Mouse (Mus musculus) C2C12 (cell line): ENCODE data around the gene Etv6. TPM values are rescaled to one million over a fixed set of nuclear protein-coding genes. Genes with fewer than 3 reads are reported as not detected.

Experiments used
- H3K27me3 ChIP-seq: one replicate; pipeline ENCODE4 v1.6.1; 2011; ENCODE audit not compliant: control insufficient read depth, insufficient read depth, insufficient read length
- H3K36me3 ChIP-seq: one replicate; pipeline ENCODE4 v1.6.1; 2011; ENCODE audit not compliant: control insufficient read depth, insufficient read depth
- H3K4me3 ChIP-seq: one replicate; pipeline ENCODE4 v1.5.1; 2011; ENCODE audit warnings: mild to moderate bottlenecking, control low read depth; ENCODE audit not compliant: poor library complexity, insufficient read depth, severe bottlenecking
- H3K79me2 ChIP-seq: one replicate; pipeline ENCODE4 v1.6.1; 2011; ENCODE audit not compliant: control insufficient read depth, insufficient read depth
- H3K79me3 ChIP-seq: one replicate; pipeline ENCODE4 v1.6.1; 2011; ENCODE audit warnings: low read depth, control low read depth
- H3ac ChIP-seq: one replicate; pipeline ENCODE3; 2011; ENCODE audit warnings: low read depth; ENCODE audit not compliant: control insufficient read depth, insufficient read length
- CEBPB ChIP-seq: IDR thresholded peaks from one replicate; pipeline ENCODE4 v1.6.1; 2011; ENCODE audit warnings: low read depth, mild to moderate bottlenecking, control low read depth, moderate library complexity
- CTCF ChIP-seq: IDR thresholded peaks from one replicate; pipeline ENCODE4 v1.5.1; 2011; ENCODE audit not compliant: control insufficient read depth, insufficient read depth, insufficient read length
- FOSL1 ChIP-seq: IDR thresholded peaks from one replicate; pipeline ENCODE4 v1.8.0; 2011; ENCODE audit warnings: mild to moderate bottlenecking, low read length; ENCODE audit not compliant: poor library complexity, insufficient read depth, severe bottlenecking
- MAX ChIP-seq: IDR thresholded peaks from one replicate; pipeline ENCODE4 v1.6.1; 2011; ENCODE audit warnings: mild to moderate bottlenecking, control low read depth
- MYOD1 ChIP-seq: IDR thresholded peaks from one replicate; pipeline ENCODE4 v1.6.1; 2011; ENCODE audit warnings: low read depth; ENCODE audit not compliant: control insufficient read depth, insufficient read length
- MYOG ChIP-seq: IDR thresholded peaks from one replicate; pipeline ENCODE4 v1.6.1; 2011; ENCODE audit not compliant: control insufficient read depth, insufficient read length; ENCODE audit errors: extremely low read depth
- USF1 ChIP-seq: IDR thresholded peaks from one replicate; pipeline ENCODE4 v1.6.1; 2011; ENCODE audit warnings: low read depth, mild to moderate bottlenecking, control low read depth, moderate library complexity
- polyA plus RNA-seq: library from polyadenylated mRNA; unstranded; fragments of >200 nt; fragmentation: generic; extraction: Trizol; gene quantifications from one replicate; pipeline ENCODE4 v1.2.1, GENCODE M21; 2012; ENCODE audit warnings: missing spikeins

Gene Etv6
- polyA plus RNA-seq, 1 experiment: 8.5 TPM

- Histone ChIP-seq H3ac (no peak overlapping the region), H3K79me3 (peaks cover 11% of the 10 kb centered on the region), H3K79me2 (peaks cover 29% of the 10 kb centered on the region), H3K36me3 (no peaks in the 10 kb centered on the region), H3K27me3 (no peaks in the 10 kb centered on the region), H3K4me3 (no peak overlapping the region)
- TF ChIP-seq CTCF (no peak), FOSL1 (no peak), USF1 (no peak), CEBPB (no peak), MYOG (no peak), MYOD1 (no peak), MAX (no peak)
Observed at GRCm38 (mm10) chr6:134171235-134171634, 135.7 kb downstream of the Etv6 start.

GRCm38 (mm10) chr6:134171906-134172728 lies 136.6 kb downstream of the Etv6 start:
- Histone ChIP-seq H3K79me3 (peaks cover 12% of the 10 kb centered on the region), H3K36me3 (peaks cover 3% of the 10 kb centered on the region), H3ac (no peak overlapping the region), H3K4me3 (no peak overlapping the region), H3K79me2 (peaks cover 38% of the 10 kb centered on the region), H3K27me3 (no peaks in the 10 kb centered on the region)
- no peak for TF ChIP-seq MAX
- no peak for TF ChIP-seq FOSL1
- TF ChIP-seq USF1: no peak
- no peak for TF ChIP-seq CTCF
- TF ChIP-seq MYOG: no peak
- TF ChIP-seq CEBPB: no peak
- TF ChIP-seq MYOD1: no peak

- TF ChIP-seq MYOD1 (no peak), FOSL1 (no peak), USF1 (no peak), MYOG (no peak), CEBPB (no peak), CTCF (no peak), MAX (no peak)
- Histone ChIP-seq H3K79me2 (peaks cover 49% of the 10 kb centered on the region), H3K36me3 (peaks cover 6% of the 10 kb centered on the region), H3K27me3 (no peaks in the 10 kb centered on the region), H3K79me3 (peaks cover 17% of the 10 kb centered on the region), H3ac (no peak overlapping the region), H3K4me3 (no peak overlapping the region)
Observed at GRCm38 (mm10) chr6:134173439-134173838, 137.9 kb downstream of the Etv6 start.

- H3ac ChIP-seq: no peak overlapping the region
- H3K36me3 ChIP-seq: peaks cover 6% of the 10 kb centered on the region
- H3K79me3 ChIP-seq: peaks cover 18% of the 10 kb centered on the region
- peaks cover 55% of the 10 kb centered on the region for H3K79me2 ChIP-seq
- no peaks in the 10 kb centered on the region for H3K27me3 ChIP-seq
- H3K4me3 ChIP-seq: no peak overlapping the region
- TF ChIP-seq MYOG: no peak
- no peak for TF ChIP-seq CEBPB
- TF ChIP-seq FOSL1: no peak
- no peak for TF ChIP-seq MYOD1
- TF ChIP-seq MAX: no peak
- no peak for TF ChIP-seq CTCF
Observed at GRCm38 (mm10) chr6:134175059-134175458, 139.6 kb downstream of the Etv6 start.

- H3ac ChIP-seq: no peak overlapping the region
- peaks cover 49% of the 10 kb centered on the region for H3K79me2 ChIP-seq
- peaks cover 6% of the 10 kb centered on the region for H3K36me3 ChIP-seq
- TF ChIP-seq CEBPB (no peak), MYOD1 (no peak), MAX (no peak), FOSL1 (no peak), MYOG (no peak), USF1 (no peak), CTCF (no peak)
- H3K4me3 ChIP-seq: no peak overlapping the region
- no peaks in the 10 kb centered on the region for H3K27me3 ChIP-seq
- peaks cover 22% of the 10 kb centered on the region for H3K79me3 ChIP-seq
Observed at GRCm38 (mm10) chr6:134177196-134177595, 141.7 kb downstream of the Etv6 start.

GRCm38 (mm10) chr6:134182301-134182948 lies 146.9 kb downstream of the Etv6 start:
- no peak overlapping the region for H3ac ChIP-seq
- peaks cover 14% of the 10 kb centered on the region for H3K79me3 ChIP-seq
- H3K4me3 ChIP-seq: no peak overlapping the region
- H3K79me2 ChIP-seq: peaks cover 41% of the 10 kb centered on the region
- H3K36me3 ChIP-seq: no peaks in the 10 kb centered on the region
- no peaks in the 10 kb centered on the region for H3K27me3 ChIP-seq
- TF ChIP-seq USF1 (no peak), MYOD1 (no peak), CEBPB (no peak), CTCF (no peak), FOSL1 (no peak), MYOG (no peak), MAX (no peak)
